Mouse (Mus musculus) heart, embryonic 13.5 days (tissue): ENCODE results near the gene 1700020N01Rik. TPM values are rescaled to one million over a fixed set of nuclear protein-coding genes. Genes with fewer than 3 reads are reported as not detected.

Source experiments
- polyA plus RNA-seq: library from polyadenylated mRNA; unstranded; fragments of >200 nt; fragmentation: Nextera tagmentation; extraction: Ambion mirVana; gene quantifications from 2 replicates; pipeline ENCODE4 v1.2.1, GENCODE M21; 2015

The 1700020N01Rik gene
- polyA plus RNA-seq, 1 experiment from 2014 or later = not detected

Other genes starting within 250 kb of the 1700020N01Rik start
- 0.78 TPM in 1 of 2 replicates, not detected in the other for gene Aldh8a1, start 215.9 kb upstream of the 1700020N01Rik start, polyA plus RNA-seq